Mouse (Mus musculus) cortical plate, adult 2 months (tissue): ENCODE measurements around the gene Casz1.

Experiments
- CTCF ChIP-seq: fragments of 200-500 bp; IDR thresholded peaks from 2 replicates; pipeline ENCODE4 v1.5.1; 2011; ENCODE audit warnings: mild to moderate bottlenecking, control low read depth, low read length; ENCODE audit not compliant: insufficient read depth; ENCODE audit errors: extremely low read depth
- POLR2A ChIP-seq: fragments of 200-500 bp; IDR thresholded peaks from 2 replicates; pipeline ENCODE4 v1.6.1; 2011; ENCODE audit warnings: mild to moderate bottlenecking, low read length, control low read depth; ENCODE audit not compliant: insufficient read depth; ENCODE audit errors: extremely low read depth

DNA sequence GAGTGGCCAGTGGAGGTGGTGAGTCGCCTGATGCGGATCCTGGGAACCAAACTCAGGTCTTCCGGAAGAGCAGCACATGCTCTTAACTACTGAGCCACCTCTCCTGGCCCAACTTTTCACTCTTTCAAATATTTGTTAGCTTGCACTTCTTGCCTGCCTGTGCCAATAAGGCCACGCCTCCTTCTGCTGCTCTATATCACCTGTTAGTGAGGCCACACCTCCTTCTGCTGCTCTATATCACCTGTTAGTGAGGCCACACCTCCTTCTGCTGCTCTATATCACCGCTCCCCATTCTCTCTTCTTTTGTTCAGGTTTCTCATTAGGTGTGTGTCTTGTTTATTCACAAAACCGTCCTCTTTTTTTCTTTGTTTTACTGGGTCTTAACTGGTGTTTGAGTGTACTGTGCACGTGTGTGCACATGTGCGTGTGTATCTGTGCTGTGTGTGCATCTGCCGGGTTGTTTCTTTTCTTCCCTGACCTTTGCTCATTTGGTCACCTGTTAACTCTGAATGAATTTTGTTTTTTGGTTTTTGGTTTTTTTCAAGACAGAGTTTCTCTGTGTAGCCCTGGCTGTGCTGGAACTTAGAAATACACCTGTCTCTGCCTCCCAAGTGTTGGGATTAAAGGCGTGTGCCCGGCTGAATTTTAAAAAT lies 198.3 kb downstream of the Casz1 start:
- TF ChIP-seq POLR2A: no peak
- no peak for TF ChIP-seq CTCF
